Mouse (Mus musculus): ENCODE measurements at regions not wholly inside any gene's neighbourhood (a gene's known extent, or its start where the extent isn't known, plus 50 kb on each side); places are given as distances from the start of the nearest gene placed in this dataset.

DNA sequence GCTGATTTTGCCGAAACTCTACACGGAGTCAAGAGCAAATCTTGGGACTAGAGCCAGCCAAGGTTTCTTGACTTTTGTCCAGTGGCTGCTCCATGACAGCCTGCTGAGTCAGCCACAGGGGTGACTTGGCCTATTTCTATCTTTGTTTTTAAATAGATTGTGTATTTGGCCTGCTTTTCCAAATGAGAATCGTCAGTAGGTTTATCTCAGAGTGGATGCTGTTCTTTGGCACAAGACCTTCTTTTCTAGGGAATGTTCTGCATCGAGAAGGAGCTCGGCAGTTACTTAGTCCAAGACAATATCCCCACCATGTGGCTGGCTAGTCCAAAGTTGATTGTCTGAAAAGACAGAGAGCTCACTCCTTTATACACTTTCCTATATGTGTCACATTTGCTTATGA, 163.9 kb upstream of the Fam84a start:
- no peak for TF ChIP-seq POLR2A (IDR thresholded peaks at IDR 0.05; ENCODE audit: borderline replicate concordance, extremely low read depth, insufficient read depth, insufficient read length, poor library complexity, severe bottlenecking)
- peak; percentile 18; the same call in 1 of the 2 replicates for TF ChIP-seq CTCF (IDR thresholded peaks at IDR 0.05; ENCODE audit: borderline replicate concordance, extremely low read depth, insufficient read depth, insufficient read length)
